Mouse (Mus musculus) 416B (cell line): ENCODE data around the gene Exo1.

Experiments used
- DNase-seq: peaks from one replicate; pipeline ENCODE4 v3.0.0; 2011; ENCODE audit warnings: low read depth

Gene Exo1

DNA sequence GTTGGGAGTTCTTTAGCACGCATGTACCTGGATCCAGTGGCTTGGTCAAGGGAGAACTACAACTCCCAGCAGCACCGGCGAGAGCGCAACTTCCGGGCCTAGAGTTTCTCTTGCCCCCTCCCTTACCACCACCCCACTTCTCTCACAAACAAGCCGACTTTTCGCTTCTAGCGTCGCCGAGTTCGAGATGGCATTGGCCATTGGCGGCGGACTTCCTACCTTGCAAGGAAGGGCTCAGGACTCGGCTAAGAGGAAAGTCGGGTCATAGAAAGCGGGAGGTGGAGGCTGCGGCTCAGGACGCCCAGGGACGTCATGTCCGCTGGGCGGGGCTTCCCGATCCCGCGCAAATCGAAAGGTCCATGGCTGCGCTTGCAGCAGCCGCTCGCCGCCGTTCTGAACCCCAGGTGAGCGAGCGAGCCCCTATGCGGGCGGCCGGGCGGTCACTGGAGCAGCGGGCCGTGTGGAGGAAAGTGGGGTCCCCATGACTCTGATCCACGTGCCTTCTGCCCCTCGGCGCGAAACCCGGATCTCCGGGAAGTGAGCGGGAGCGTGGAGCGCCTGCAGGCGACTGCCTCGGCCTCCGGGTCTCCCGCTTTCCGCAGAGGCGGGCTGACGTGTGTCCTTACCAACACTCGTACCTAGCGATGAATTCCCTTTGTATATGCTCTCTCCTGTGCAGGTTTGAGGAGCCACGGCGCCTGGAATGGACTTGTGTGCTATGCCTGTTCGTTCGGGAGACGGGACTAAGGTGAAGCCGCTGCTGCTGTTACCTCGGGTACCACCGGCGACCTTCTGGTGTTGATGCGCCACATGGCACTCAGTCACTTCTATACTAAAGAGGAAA, at the start of gene Exo1:
Gene Exo1, plus strand, starts transcription at position 129 of the 844 bp plus-strand sequence.
- peak; percentile 87 for DNase-seq

DNA sequence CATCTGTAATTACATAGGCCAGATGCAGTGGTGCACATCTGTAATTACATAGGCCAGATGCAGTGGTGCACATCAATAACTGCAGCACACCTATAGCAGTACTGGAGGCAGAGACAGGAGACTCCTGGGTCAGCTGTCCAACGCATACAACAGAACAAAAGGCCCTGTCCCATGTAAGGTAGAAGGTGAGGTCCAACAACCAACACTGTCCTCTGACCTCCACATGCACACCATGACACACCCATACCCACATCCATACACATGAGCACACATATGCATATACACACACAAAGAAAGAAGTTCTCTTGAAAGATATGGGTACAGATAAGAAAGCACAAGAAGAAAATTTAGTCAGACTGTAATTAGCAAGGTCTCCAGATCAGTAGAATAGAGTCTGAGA, 24.9 kb upstream of the Exo1 start:
- no peak for DNase-seq

DNA sequence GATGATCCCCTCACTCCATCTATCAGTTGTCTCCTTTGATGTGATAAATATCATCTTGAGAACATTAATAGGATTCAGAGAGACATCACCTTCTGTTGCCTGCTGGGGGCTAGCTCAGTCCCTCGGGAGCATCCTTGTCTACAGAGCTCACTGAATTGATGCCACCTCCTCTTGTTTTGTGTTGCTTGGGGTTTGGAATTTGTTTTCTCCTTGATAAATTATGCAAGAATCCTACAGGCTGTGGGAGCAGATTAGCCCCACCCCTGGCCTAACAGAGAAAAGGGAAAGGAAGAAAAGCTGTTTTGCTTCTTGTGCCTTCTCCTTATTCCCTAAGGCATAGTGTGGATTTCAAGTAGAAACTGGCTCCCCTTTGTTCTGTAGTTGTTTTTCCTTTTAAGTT, 13.3 kb upstream of the Exo1 start:
- no peak for DNase-seq

DNA sequence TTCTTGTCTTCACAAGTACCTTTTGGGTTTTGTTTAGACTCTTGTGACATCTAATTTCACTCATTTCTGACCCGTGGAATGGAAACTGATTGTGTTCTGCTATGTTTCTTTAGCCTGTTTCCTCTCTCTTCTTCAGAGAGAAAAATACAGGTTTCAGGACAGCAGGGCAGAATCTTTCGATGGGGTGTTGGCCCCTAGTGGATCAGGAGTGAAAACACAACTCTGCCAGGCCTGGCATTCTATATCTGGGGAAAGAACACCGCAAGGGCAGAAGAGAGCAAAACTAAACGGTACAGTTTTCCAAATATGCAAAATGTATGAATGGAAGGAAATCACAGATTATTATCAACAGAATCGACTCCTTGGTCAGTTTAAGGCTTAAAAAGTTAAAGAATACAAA, 12.8 kb upstream of the Exo1 start:
- DNase-seq: peak; percentile 28

DNA sequence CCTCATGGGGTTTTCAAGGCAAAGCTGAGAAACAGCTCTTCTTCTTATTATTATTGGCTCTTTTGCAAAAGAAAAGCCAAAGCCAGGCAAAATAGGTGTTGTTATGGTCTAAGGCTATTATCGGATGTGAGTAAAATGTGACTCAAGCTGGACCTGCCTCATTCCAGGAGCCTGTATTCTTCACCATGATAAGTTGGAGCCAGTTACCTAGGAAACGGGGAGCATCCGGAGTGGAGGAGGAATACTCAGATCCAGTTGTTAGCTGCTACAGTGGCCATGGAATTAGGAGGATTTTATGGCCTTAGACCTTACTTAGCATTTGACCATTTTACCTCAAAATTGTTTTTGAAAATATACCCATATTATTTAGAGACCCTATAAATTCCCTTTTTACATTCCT, 9.7 kb upstream of the Exo1 start:
- no peak for DNase-seq

DNA sequence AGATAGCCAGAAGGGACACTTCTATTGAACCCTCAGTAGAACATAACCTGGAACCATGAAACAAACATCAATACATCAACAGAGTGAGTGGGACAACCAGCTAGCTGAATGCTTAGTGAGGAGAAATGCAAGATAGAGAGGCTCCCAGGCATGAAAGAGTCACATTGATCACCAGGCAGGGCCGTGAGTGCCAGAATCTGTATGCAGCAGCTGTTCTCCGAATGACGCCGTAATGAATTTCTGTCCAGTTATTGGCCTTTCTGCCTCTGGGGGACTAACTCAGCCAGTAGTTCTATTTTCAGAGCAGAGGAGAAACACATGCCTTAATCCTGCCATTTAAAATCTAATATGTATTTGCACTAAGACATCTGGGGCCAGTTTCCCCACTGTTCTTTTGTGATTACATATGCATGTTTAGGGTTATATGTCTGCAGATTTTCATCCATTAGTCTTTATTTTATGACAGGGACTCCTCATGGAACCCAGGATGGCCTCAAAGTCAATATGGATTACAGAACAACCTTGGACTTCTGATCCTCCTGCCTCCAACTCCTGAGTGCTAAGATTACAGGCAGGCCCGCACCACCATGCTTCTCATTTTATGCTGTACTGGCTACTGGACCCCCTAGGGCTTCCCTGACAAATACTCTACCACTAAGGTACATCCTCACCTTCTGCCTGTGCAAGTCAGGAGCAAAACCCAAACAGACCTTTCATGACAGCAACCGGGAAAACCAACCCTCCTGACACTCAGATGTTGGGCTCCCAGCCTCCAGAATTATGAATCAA, 8.2 kb upstream of the Exo1 start:
- no peak for DNase-seq

DNA sequence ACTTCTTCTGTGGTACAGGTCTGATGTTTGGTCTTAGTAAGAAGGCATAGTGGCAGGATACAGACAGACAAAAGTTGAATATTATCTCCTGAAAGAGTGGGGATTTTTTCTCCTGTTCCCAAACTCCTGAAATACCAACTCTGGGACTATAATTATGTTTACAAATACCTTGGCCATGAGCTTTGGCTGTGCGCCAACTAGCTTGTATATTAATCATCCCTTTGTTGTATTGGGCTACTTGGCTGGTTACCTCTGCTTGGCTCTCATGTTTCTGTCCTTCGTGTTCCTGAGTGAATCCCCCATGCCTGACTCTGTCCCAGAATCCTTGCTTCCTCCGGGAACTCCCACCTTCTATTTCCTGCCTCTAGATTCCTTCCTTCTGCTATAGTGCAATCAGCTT, 3.0 kb downstream of the Exo1 start:
- DNase-seq: peak; percentile 12

DNA sequence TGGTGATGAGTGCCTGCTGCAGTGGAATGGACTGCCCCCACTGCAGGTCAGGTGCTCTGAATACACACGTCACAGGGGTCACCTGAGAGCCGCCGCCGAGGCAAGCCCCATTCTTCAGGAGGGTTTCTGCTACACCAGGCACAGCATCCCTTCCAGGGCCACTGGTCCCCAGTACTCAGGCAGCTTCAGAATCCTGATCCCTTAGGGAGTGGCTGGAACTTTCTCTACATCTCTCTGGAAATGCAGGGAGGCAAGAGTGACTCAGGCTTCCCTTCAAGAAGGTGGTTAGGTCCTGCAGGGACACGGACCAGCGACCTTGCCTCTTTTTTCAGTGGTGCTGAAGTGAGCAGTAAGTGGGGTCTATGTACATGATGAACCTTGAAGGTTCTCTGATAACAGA, 12.9 kb downstream of the Exo1 start:
- DNase-seq: no peak

DNA sequence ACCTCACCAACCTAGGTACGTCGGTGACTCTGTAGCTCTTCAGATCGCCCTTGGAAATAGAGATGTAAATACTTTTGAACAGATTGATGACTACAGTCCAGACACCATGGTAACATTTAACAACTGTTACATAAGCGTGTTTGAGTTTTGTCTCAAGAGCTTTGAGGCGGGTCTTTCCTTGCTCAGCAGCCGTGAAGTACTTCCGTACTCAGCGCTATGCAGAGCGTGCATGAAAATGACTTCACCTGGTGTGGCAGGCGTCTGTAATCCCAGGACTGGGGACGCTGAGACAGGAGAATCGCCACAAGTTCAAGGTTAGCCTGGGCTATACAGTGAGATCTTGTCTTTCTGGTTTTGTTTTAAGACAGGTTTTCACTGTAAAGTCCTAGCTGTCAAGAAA, 13.3 kb downstream of the Exo1 start:
- no peak for DNase-seq

DNA sequence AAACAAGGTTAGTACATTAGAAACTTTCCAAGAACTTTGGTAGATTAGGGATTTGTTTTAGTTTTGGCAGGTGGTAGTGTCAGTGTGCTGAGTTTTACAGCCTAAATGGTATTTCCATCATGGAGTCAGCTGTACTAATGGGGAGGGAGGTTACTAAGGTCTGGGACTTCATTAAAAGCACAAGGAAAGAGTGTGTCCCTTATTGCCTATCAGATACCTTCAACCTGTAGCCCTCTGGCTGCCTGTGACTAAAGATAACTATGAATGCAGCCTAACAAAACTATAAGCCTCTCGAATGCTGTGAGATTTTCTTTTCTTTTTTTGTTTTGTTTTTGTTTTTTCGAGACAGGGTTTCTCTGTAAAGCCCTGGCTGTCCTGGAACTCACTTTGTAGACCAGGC, 30.8 kb downstream of the Exo1 start:
- DNase-seq: no peak

DNA sequence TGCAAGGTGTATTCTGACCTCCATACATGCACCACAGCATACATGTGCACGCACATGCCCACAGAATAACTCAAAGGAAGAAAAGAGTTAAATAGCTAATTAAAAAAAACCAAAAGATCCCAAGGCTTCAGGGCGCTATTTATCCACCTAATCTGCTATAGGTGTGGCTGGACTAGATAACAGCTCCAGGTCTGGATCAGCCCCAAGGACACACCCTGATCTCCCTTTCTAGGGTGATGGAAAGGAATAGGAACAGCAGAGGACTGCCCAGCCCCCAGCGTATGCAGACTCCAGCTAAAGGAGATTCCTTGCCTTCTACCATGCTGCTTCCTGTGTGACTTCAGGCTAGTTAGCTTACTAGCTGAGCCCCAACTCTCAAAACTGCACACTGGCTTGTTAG, 31.7 kb downstream of the Exo1 start:
- DNase-seq: no peak

DNA sequence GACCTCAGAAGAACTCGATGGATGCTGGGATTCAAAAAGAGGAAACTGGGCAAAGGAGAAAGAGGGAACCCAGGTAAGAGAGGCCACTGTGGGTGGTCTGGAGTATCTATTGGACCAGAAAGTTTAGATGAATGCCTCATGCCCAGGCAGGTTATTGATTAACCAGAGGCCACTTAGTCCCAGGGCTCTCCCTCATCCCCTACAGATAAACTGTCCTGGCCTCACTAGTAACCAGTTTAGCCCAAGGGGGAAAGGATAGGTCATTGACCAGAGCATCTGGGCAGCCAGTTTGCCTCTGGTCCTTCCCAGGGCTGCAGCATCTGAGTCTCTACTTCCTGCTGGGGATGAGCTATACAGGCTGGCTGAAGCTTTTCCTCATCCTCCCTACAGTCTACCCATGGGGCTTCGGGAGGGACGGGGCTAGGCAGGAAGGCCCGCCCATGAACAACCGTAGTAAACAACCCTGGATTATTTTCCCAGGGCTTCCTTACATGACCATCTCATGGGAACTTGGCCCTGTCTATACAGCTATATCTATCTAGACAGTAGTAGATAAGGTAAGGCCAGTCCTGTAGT, 33.4 kb downstream of the Exo1 start:
- DNase-seq: no peak

DNA sequence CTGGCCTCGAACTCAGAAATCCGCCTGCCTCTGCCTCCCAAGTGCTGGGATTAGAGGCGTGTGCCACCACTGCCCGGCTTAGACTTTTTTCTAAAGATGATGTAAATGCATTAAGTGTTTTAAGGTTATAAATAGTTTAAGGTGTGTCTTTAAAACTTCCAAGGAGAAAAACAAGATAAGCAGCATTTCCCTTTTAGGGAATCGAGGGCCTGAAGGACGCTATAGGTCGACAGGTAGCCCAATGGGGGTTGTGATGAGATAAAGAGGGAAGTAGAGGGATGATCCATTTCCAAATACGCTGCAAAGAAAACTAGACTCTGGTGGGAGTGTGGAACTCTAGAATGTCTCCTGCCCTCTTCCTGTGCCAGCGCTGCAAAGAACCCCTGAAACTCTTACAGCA, 39.6 kb downstream of the Exo1 start, which contains the start of gene Gm38100:
Gene Gm38100, plus strand, starts transcription at position 301 of the 400 bp plus-strand sequence.
- DNase-seq: no peak

DNA sequence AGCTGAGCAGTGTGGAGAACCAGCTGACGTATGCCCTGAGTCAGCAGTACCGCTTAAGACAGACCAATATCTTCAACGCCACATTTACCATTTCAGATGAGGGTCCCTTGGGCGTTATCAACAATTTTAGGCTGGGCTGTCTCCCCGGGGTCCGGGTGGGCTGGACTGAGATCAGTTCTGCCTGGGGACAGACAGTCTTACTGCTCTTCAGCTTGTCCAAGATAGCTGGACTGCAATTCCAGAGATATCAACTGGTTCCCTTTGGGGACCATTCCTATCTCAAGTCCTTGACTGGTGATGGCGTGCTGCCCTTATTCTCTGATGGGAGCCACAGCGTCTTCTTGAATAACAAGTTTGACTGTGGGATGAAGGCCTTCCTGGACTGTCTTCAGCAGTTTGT, 40.7 kb downstream of the Exo1 start:
- no peak for DNase-seq

DNA sequence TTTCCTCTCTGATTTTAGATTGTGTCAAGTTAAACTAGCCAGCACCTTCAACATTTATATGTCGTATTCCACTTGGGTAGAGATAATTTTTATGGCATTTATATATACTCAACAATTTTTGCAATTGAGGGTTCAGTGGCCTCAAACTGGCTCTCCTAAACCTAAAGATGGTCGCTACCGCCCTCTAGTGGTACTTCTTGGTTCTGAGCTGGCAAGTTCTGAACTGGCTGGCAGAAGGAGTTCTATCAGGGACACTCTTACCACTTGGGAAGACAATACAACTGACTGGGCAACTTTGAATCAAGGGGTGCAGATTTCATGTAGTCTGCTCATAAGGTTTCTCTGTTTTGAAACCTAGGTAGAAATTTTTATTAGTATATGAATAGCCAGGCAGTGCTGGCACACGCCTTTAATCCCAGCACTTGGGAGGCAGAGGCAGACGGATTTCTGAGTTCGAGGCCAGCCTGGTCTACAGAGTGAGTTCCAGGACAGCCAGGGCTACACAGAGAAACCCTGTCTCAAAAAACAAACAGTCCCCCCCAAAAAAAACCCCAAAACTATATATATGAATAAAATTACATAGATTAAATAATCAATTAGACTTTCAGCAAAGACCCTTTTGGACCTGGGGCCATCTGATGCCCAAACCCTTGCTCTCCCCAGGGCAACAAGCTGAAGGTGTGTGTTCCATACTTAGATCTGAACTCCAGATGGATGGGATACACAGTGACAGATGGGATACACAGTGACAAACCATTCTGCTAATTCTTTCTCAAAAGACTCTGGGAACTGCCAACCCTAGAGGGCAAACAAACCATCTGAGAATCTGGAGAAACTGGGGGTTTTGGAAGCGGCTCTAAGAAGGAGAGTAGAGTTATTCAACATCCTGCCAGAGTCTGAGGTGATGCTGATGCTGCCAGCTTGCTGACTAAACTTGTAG, 43.7 kb downstream of the Exo1 start:
- DNase-seq: peak; percentile 72

DNA sequence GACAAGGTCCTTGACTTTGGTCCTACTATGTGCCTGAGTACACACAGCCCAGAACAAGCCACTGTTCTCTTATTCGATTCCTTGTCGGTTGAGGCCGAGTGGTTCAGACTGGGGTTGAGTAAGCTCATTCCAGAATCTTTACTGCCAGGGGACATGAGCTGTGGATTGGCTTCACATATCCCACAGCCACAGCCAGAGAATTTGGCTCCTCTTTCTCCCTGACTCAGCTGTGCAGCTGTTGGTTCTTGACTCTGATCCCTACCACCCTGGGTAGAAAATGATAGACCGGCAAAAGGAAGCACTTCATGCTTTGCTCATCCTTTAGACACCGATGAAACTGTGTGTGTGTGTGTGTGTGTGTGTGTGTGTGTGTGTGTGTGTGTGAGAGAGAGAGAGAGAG, 51.0 kb downstream of the Exo1 start:
- no peak for DNase-seq

DNA sequence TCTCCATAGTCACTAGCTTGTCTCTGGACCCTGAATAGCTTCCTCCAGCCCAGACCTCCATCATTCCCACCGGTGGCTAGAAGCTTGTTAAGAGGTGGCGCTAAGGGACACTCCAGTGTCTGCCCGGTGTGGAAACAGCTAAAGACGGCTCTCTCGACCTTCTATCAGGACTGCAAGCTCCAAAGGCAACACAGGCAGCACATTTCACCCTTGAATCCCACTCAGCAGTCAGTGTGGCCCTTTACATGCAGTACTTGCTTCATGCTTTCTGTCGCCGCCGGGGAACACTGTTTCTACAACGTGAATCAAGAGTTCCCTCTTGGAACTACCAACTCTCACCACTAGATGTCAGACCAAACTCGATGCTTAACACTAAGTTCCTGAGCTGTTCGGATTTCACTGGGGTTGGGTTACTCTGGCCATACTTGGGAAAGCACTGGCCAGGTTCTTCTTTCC, 55.9 kb downstream of the Exo1 start:
- DNase-seq: peak; percentile 85

DNA sequence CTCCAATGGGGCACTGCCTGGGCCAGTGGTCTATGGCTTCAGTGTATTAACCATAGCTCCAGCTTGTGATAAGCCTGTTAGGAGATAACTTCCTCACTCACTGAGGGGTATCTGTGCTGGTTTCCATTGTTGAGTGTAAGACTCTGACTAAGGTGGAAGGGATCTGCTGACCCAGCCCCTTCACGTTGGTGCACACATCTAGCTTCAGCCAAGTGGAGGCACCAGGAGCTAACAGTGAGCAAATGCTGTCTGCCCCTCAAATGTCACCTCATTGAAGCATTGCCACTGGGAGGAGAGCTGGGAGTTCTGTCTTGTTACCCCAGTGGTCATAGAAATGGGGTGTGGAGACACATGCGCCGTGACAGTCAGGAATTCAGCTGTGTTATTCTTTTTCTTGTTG, 58.4 kb downstream of the Exo1 start:
- no peak for DNase-seq

DNA sequence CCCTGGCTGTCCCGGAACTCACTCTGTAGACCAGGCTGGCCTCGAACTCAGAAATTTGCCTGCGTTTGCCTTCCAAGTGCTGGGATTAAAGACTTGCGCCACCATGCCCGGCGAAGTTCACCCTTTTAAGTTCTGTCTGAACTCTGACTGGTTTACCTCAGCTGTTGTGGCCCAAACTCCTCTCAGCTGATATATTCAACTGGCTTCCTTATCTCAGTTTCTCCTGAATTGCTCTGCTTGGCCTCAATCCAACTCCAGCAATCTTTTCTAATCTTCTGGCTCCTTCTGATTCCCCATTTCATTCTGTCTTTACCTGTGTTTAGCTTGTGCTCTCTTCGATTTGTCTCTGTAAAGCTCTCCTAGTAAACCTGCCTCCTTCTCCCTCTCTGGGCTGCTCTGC, 62.8 kb downstream of the Exo1 start:
- DNase-seq: no peak

DNA sequence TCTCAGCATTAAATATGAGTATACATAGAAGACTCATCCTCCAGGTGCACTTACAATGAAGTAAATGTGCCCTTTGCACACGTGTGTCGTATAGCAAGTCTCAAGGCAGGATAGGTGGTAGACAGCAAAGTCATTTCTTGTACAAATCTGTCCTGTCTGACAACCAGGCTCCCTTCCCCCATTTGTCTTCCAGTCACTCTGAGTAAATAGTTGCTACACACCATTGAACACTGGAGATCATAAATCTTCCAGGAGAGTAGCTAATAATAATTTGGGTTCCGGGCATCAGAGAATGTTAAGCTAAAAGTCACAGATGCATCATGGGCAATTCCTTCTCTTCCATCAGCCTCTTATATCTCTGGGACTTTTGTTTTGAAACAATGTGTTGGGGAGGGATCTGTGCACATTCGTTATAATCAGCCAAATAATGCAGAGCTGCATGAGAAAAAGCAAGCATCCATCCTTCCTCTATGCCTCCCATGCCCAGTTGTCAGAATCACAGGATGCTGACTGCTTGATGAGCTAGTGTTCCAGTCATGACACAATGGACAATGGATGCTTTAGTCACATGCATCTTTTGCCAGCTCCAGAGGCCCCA, 66.4 kb downstream of the Exo1 start:
- no peak for DNase-seq

DNA sequence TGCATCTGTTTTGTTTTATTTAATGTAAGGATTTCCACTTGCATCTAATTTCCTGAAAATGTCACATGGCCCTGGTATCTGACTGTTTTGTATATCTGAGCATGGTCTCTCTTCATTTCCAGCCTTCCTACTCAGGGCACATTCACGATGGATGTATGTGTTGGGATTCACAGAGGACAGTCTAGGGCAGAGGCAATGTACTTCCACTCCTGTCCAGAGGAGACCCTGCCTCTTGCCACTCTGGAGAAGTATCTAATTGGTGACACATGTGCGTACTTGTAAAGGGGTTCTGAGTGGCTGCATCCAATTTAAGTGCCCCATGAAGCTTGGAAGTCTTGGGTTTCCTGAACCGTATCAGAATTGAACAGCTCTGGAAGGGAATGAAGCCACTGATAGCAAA, 70.0 kb downstream of the Exo1 start:
- DNase-seq: no peak
